8 mouse cellular contexts compared by ENCODE assay signal in the genomic region with DNA sequence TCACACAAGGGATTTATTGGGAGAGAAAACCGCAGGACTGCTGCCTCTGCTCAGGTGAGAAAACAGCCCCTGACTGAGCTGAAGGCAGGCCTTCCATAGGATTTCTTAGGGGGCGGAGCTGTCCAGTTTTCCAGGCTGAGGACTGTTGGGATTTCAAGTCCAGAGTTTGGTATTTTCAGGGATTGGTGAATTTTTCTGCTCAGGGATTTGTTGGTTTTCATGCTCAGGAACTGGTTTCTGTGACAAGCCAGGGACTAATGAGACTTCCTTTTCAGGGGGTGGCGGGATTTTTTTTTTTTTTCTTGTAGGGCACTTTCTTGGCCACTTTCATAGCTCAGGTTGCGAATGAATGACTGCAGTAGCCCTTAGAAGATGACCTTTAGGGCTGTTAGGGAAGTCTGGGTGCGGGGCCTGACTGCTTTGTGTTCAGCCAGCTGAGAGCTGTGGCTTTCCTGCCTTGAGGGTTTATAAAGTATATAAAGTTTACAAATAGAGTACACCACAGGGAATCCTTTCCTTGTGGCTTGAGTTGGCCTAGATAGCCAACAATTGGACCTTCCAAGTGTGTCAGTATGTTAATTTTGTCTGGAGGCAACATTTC. TPM values are rescaled to one million over a fixed set of nuclear protein-coding genes. Genes with fewer than 3 reads are reported as not detected.
DNase-seq lines count a peak whose midpoint lies in the region; ATAC-seq and TF ChIP-seq lines count a peak whose summit lies in the region.

No protein-coding gene starts in this region.

- no peak for TF ChIP-seq CTCF in CH12.LX (conservative IDR thresholded peaks at IDR 0.05 in 1 of 2, IDR thresholded peaks at IDR 0.05 in 1 of 2; ENCODE audit: low read depth in 2 of 2, low read length in 2 of 2)

- H3K4me2 ChIP-seq in heart, embryonic 12.5 days, result 0 out of 2 replicates have a peak overlapping the region, but pooled peaks have one; percentile 19
- no peak overlapping the region for H3K4me2 ChIP-seq in CH12.LX (ENCODE audit: insufficient read depth, low read depth, poor library complexity, severe bottlenecking)
- peak overlapping the region; percentile 63 for H3K4me2 ChIP-seq in forebrain, embryonic 14.5 days (ENCODE audit: low read length)
- H3K4me2 ChIP-seq in liver, embryonic 15.5 days, result 0 out of 2 replicates have a peak overlapping the region, but pooled peaks have one; percentile 11

- 70% methylated on average over 5 of the region's 5 CpGs for WGBS in heart, embryonic 12.5 days
- 55% methylated on average over 5 of the region's 5 CpGs for WGBS in forebrain, embryonic 14.5 days
- WGBS in liver, embryonic 15.5 days (ENCODE audit: insufficient replicate concordance), result 64% methylated on average over 5 of the region's 5 CpGs

- no peak for TF ChIP-seq RAD21 in CH12.LX (IDR thresholded peaks at IDR 0.05; ENCODE audit: low read depth, low read length)

- no peak for ATAC-seq in heart, embryonic 12.5 days (ENCODE audit: insufficient number of reproducible peaks, low FRiP score)
- ATAC-seq in forebrain, embryonic 14.5 days, result no peak
- no peak for ATAC-seq in liver, embryonic 15.5 days (ENCODE audit: insufficient read depth)

- no peaks in the 10 kb centered on the region for H3K27me3 ChIP-seq in heart, embryonic 12.5 days (replicated peaks)
- H3K27me3 ChIP-seq in CH12.LX (replicated peaks), result no peaks in the 10 kb centered on the region
- H3K27me3 ChIP-seq in forebrain, embryonic 14.5 days (replicated peaks; ENCODE audit: control insufficient read depth, insufficient read depth, low read length), result no peaks in the 10 kb centered on the region
- H3K27me3 ChIP-seq in liver, embryonic 15.5 days, result no peaks in the 10 kb centered on the region

- no peaks in the 10 kb centered on the region for H3K36me3 ChIP-seq in heart, embryonic 12.5 days
- H3K36me3 ChIP-seq in CH12.LX (replicated peaks in 1 of 2; ENCODE audit: control insufficient read depth in 1 of 2, insufficient read depth in 1 of 2, low read length in 1 of 2), result no peaks in the 10 kb centered on the region
- no peaks in the 10 kb centered on the region for H3K36me3 ChIP-seq in forebrain, embryonic 14.5 days (ENCODE audit: control insufficient read depth, insufficient read depth, low read length)
- H3K36me3 ChIP-seq in liver, embryonic 15.5 days (replicated peaks), result no peaks in the 10 kb centered on the region

- no peak overlapping the region for H3K9ac ChIP-seq in heart, embryonic 12.5 days
- no peak overlapping the region; the same call in 1 of the 2 replicates for H3K9ac ChIP-seq in CH12.LX (ENCODE audit: insufficient read depth, low read depth)
- H3K9ac ChIP-seq in forebrain, embryonic 14.5 days (ENCODE audit: low read length), result peak overlapping the region; percentile 100
- no peak overlapping the region for H3K9ac ChIP-seq in liver, embryonic 15.5 days

- H3K79me2 ChIP-seq in CH12.LX (replicated peaks; ENCODE audit: control insufficient read depth, extremely low read depth, insufficient read depth, poor library complexity, severe bottlenecking), result no peaks in the 10 kb centered on the region

- 0 out of 2 replicates have a peak, but pooled peaks cover 7% of the 10 kb centered on the region for H3K4me1 ChIP-seq in heart, embryonic 12.5 days (replicated peaks)
- H3K4me1 ChIP-seq in CH12.LX (ENCODE audit: control insufficient read depth in 1 of 2, insufficient read depth in 2 of 2), result peaks cover 3 to 16% of the 10 kb centered on the region in 2 experiments; a peak in 2 of 4 replicates
- H3K4me1 ChIP-seq in forebrain, embryonic 14.5 days (ENCODE audit: control insufficient read depth, insufficient read depth, low read length), result peaks cover 10% of the 10 kb centered on the region
- H3K4me1 ChIP-seq in liver, embryonic 15.5 days (replicated peaks), result peaks cover 18% of the 10 kb centered on the region

- no peak for TF ChIP-seq POLR2A in CH12.LX (IDR thresholded peaks at IDR 0.05; ENCODE audit: low read depth, low read length)

- no peak for DNase-seq in heart, adult 8-10 months (ENCODE audit: low spot score)
- DNase-seq in CH12.LX (ENCODE audit: extremely low read depth), result no peak
- DNase-seq in forebrain, embryonic 14.5 days (ENCODE audit: low spot score), result no peak
- no peak for DNase-seq in cerebellum, adult 18-20 months
- DNase-seq in cerebellum, postnatal 36 days, result no peak
- DNase-seq in frontal cortex, postnatal 25 days (ENCODE audit: low spot score in 2 of 2), result no peak

- no peak for TF ChIP-seq EP300 in CH12.LX (IDR thresholded peaks at IDR 0.05; ENCODE audit: low read length)

- no peak overlapping the region for H3K27ac ChIP-seq in heart, embryonic 12.5 days (ENCODE audit: poor library complexity, severe bottlenecking)
- no peak overlapping the region for H3K27ac ChIP-seq in CH12.LX (ENCODE audit: insufficient read depth, low read depth)
- peak overlapping the region; percentile 46; the same call in 1 of the 2 replicates for H3K27ac ChIP-seq in forebrain, embryonic 14.5 days (ENCODE audit: low read depth, low read length)
- no peak overlapping the region; the same call in 1 of the 2 replicates for H3K27ac ChIP-seq in liver, embryonic 15.5 days (replicated peaks)

- dilution Hi-C loops in CH12.LX (cut with MboI; ENCODE audit: extremely low pct_ligation_motif_present, extremely low pct_unique_long_range_greater_than_20kb, low sequenced_read_pairs), result no loop called here

- in situ Hi-C loops in CH12.LX (cut with MboI; ENCODE audit: low pct_ligation_motif_present, low pct_unique_long_range_greater_than_20kb, low sequenced_read_pairs), result no loop called here

- no peak overlapping the region for H3K4me3 ChIP-seq in heart, embryonic 12.5 days
- no peak overlapping the region for H3K4me3 ChIP-seq in CH12.LX (replicated peaks in 1 of 3; ENCODE audit: low read depth in 2 of 3, low read length in 2 of 3, poor library complexity in 1 of 3)
- peak overlapping the region; percentile 82; the same call in 1 of the 2 replicates for H3K4me3 ChIP-seq in forebrain, embryonic 14.5 days (ENCODE audit: low read depth, low read length)
- H3K4me3 ChIP-seq in liver, embryonic 15.5 days (replicated peaks), result no peak overlapping the region

- no peaks in the 10 kb centered on the region for H3K9me3 ChIP-seq in heart, embryonic 12.5 days (replicated peaks)
- H3K9me3 ChIP-seq in CH12.LX (replicated peaks; ENCODE audit: low read length), result no peaks in the 10 kb centered on the region
- no peaks in the 10 kb centered on the region for H3K9me3 ChIP-seq in forebrain, embryonic 14.5 days (replicated peaks; ENCODE audit: control insufficient read depth, low read length)
- no peaks in the 10 kb centered on the region for H3K9me3 ChIP-seq in liver, embryonic 15.5 days (replicated peaks)

TF ChIP-seq in CH12.LX, 34 proteins besides CTCF, POLR2A, EP300 and RAD21:
- TF ChIP-seq MEF2A (IDR thresholded peaks at IDR 0.05; ENCODE audit: borderline replicate concordance, low read depth, low read length), result no peak
- no peak for TF ChIP-seq MXI1 (IDR thresholded peaks at IDR 0.05; ENCODE audit: low read depth, low read length)
- peak; percentile 55; the same call in 1 of the 2 replicates for TF ChIP-seq ZNF384 (IDR thresholded peaks at IDR 0.05; ENCODE audit: low read depth, low read length)
- no peak for TF ChIP-seq SIN3A (IDR thresholded peaks at IDR 0.05; ENCODE audit: low read length)

RNA-seq across cellular contexts. Expression of a gene that starts 1.6 kb away (rescaled TPM):
- 1.5 and 2.5 TPM in 2 replicates for polyA plus RNA-seq in heart, embryonic 12.5 days (2016; fragmentation: Nextera tagmentation; extraction: Ambion mirVana)
- 1 to 10 TPM; 2.6 to 9.2 (median 5.5) TPM for total RNA-seq in heart, adult 8-10 months (2022)
- total RNA-seq in CH12.LX (2012; rRNA removed), result 0.55 and 0.64 TPM in 2 replicates
- total RNA-seq in CH12.LX (2014; rRNA removed), result 0.65 and 0.72 TPM in 2 replicates
- polyA plus RNA-seq in CH12.LX (2012; ENCODE audit: insufficient read length, low read depth), result 0.57 and 0.59 TPM in 2 replicates
- 4.3 and 4.6 TPM in 2 replicates for polyA plus RNA-seq in forebrain, embryonic 14.5 days (2014; fragmentation: Nextera tagmentation; extraction: Ambion mirVana)
- polyA plus RNA-seq in liver, embryonic 15.5 days (2015; fragmentation: Nextera tagmentation; extraction: Ambion mirVana), result 0.47 and 0.66 TPM in 2 replicates

RNA-seq across cellular contexts. Expression of a gene that starts 1.9 kb away (rescaled TPM):
- 13.5 and 15.6 TPM in 2 replicates for polyA plus RNA-seq in heart, embryonic 12.5 days (2016; fragmentation: Nextera tagmentation; extraction: Ambion mirVana)
- 10 to 100 TPM; 10.7 to 12.4 (median 12.2) TPM for total RNA-seq in heart, adult 8-10 months (2022)
- 3.3 and 3.4 TPM in 2 replicates for total RNA-seq in CH12.LX (2012; rRNA removed)
- total RNA-seq in CH12.LX (2014; rRNA removed), result 2.9 and 3.9 TPM in 2 replicates
- polyA plus RNA-seq in CH12.LX (2012; ENCODE audit: insufficient read length, low read depth), result 3.0 and 3.3 TPM in 2 replicates
- 18.0 and 23.5 TPM in 2 replicates for polyA plus RNA-seq in forebrain, embryonic 14.5 days (2014; fragmentation: Nextera tagmentation; extraction: Ambion mirVana)
- polyA plus RNA-seq in liver, embryonic 15.5 days (2015; fragmentation: Nextera tagmentation; extraction: Ambion mirVana), result 2.9 and 3.3 TPM in 2 replicates

RNA-seq across cellular contexts. Expression of a gene that starts 21.7 kb away (rescaled TPM):
- polyA plus RNA-seq in heart, embryonic 12.5 days (2016; fragmentation: Nextera tagmentation; extraction: Ambion mirVana), result 7.2 and 7.5 TPM in 2 replicates
- 1 to 10 TPM; 7.0 to 8.3 (median 7.7) TPM for total RNA-seq in heart, adult 8-10 months (2022)
- total RNA-seq in CH12.LX (2012; rRNA removed) (8.1 and 10.2 TPM in 2 replicates), CH12.LX (2014; rRNA removed) (11.7 and 15.3 TPM in 2 replicates)
- polyA plus RNA-seq in CH12.LX (2012; ENCODE audit: insufficient read length, low read depth), result 15.2 and 20.2 TPM in 2 replicates
- 10.2 and 12.2 TPM in 2 replicates for polyA plus RNA-seq in forebrain, embryonic 14.5 days (2014; fragmentation: Nextera tagmentation; extraction: Ambion mirVana)
- polyA plus RNA-seq in liver, embryonic 15.5 days (2015; fragmentation: Nextera tagmentation; extraction: Ambion mirVana), result 2.1 and 2.7 TPM in 2 replicates
